Mouse (Mus musculus) forebrain, embryonic 14.5 days (tissue): ENCODE measurements around the gene Tnrc6a. TPM values are rescaled to one million over a fixed set of nuclear protein-coding genes. Genes with fewer than 3 reads are reported as not detected.

ENCODE experiments used
- polyA plus RNA-seq: library from polyadenylated mRNA; unstranded; fragments of >200 nt; fragmentation: Nextera tagmentation; extraction: Ambion mirVana; gene quantifications from 2 replicates; pipeline ENCODE4 v1.2.1, GENCODE M21; 2014

Tnrc6a gene
- polyA plus RNA-seq, 1 experiment from 2014 or later = 33.1 TPM

Other genes with a start within 250 kb of the Tnrc6a start
- gene Rbbp6, start 158.2 kb upstream of the Tnrc6a start, polyA plus RNA-seq = 29.6 TPM in 2 replicates
- gene Slc5a11, start 90.9 kb downstream of the Tnrc6a start, polyA plus RNA-seq = 0.37 TPM in 1 of 2 replicates, not detected in the other
- gene Lcmt1, start 245.9 kb downstream of the Tnrc6a start, polyA plus RNA-seq = 108 and 113 TPM in 2 replicates
- 8.5 and 11.0 TPM in 2 replicates for gene Arhgap17, start 246.0 kb downstream of the Tnrc6a start, polyA plus RNA-seq